Mouse (Mus musculus) hindbrain, embryonic 15.5 days (tissue): ENCODE measurements around the gene Glmn. TPM values are rescaled to one million over a fixed set of nuclear protein-coding genes. Genes with fewer than 3 reads are reported as not detected.

Source experiments
- ATAC-seq: fragments of 200-750 bp; cut with Nextera tagmentation; 2 replicates; pipeline ENCODE4 v1.8.0; 2017; ENCODE audit warnings: low read depth, moderate number of reproducible peaks, moderate TSS enrichment; ENCODE audit not compliant: low FRiP score
- H3K27ac ChIP-seq: fragments of 300-500 bp; sonication (generic); replicated peaks from 2 replicates; pipeline ENCODE4 v1.5.1; 2015; ENCODE audit warnings: mild to moderate bottlenecking, inconsistent platforms
- H3K27me3 ChIP-seq: fragments of 300-500 bp; sonication (generic); 2 replicates; pipeline ENCODE4 v1.6.1; 2015; ENCODE audit warnings: control low read depth, inconsistent platforms
- H3K36me3 ChIP-seq: fragments of 300-500 bp; sonication (generic); 2 replicates; pipeline ENCODE4 v1.6.1; 2015; ENCODE audit warnings: control low read depth, inconsistent platforms
- H3K4me1 ChIP-seq: fragments of 300-500 bp; sonication (generic); replicated peaks from 2 replicates; pipeline ENCODE4 v1.6.1; 2015; ENCODE audit warnings: control low read depth, inconsistent platforms
- H3K4me2 ChIP-seq: fragments of 300-500 bp; sonication (generic); 2 replicates; pipeline ENCODE4 v1.6.1; 2015; ENCODE audit warnings: moderate library complexity, mild to moderate bottlenecking, inconsistent platforms
- H3K4me3 ChIP-seq: fragments of 300-500 bp; sonication (generic); 2 replicates; pipeline ENCODE4 v1.5.1; 2015; ENCODE audit warnings: mild to moderate bottlenecking, inconsistent platforms
- H3K9ac ChIP-seq: fragments of 300-500 bp; sonication (generic); 2 replicates; pipeline ENCODE4 v1.6.1; 2015; ENCODE audit warnings: inconsistent platforms
- H3K9me3 ChIP-seq: fragments of 300-500 bp; sonication (generic); 2 replicates; pipeline ENCODE4 v1.6.1; 2016; ENCODE audit warnings: control low read depth, inconsistent platforms
- WGBS: fragments of 180-500 bp; shearing (Covaris S2); methylation state at CpG from one replicate; pipeline ENCODE4 v1.1.7; 2015; 5-methylcytosine and 5-hydroxymethylcytosine counted together
- polyA plus RNA-seq: library from polyadenylated mRNA; unstranded; fragments of >200 nt; fragmentation: Nextera tagmentation; extraction: Ambion mirVana; gene quantifications from 2 replicates; pipeline ENCODE4 v1.2.1, GENCODE M21; 2015

Glmn gene
- polyA plus RNA-seq, 1 experiment from 2014 or later: 30.2 TPM

- no peak overlapping the region for H3K4me2 ChIP-seq
- H3K27ac ChIP-seq: no peak overlapping the region
- peaks cover 31% of the 10 kb centered on the region for H3K36me3 ChIP-seq
- H3K27me3 ChIP-seq: no peaks in the 10 kb centered on the region
- H3K4me1 ChIP-seq: no peaks in the 10 kb centered on the region
- ATAC-seq: no peak
- no peaks in the 10 kb centered on the region for H3K9me3 ChIP-seq
- WGBS: 91% methylated on average over 5 of the region's 5 CpGs
- no peak overlapping the region for H3K4me3 ChIP-seq
- no peak overlapping the region for H3K9ac ChIP-seq
Measured at GRCm38 (mm10) chr5:107554336-107554735, 43.4 kb downstream of the Glmn start.

GRCm38 (mm10) chr5:107548444-107548843, 49.2 kb downstream of the Glmn start:
- WGBS: 95% methylated on average over 3 of the region's 3 CpGs
- Histone ChIP-seq H3K4me3 (no peak overlapping the region), H3K9ac (no peak overlapping the region), H3K9me3 (no peaks in the 10 kb centered on the region), H3K4me1 (no peaks in the 10 kb centered on the region), H3K27ac (no peak overlapping the region), H3K4me2 (no peak overlapping the region), H3K27me3 (no peaks in the 10 kb centered on the region), H3K36me3 (0 out of 2 replicates have a peak, but pooled peaks cover 19% of the 10 kb centered on the region)
- ATAC-seq: no peak

GRCm38 (mm10) chr5:107547955-107548354, 49.7 kb downstream of the Glmn start:
- no peak for ATAC-seq
- H3K9me3 ChIP-seq: no peaks in the 10 kb centered on the region

GRCm38 (mm10) chr5:107545927-107546326, 51.8 kb downstream of the Glmn start:
- Histone ChIP-seq H3K27ac (no peak overlapping the region), H3K27me3 (no peaks in the 10 kb centered on the region), H3K9ac (no peak overlapping the region), H3K4me2 (no peak overlapping the region), H3K9me3 (no peaks in the 10 kb centered on the region), H3K36me3 (0 out of 2 replicates have a peak, but pooled peaks cover 12% of the 10 kb centered on the region), H3K4me3 (no peak overlapping the region), H3K4me1 (no peaks in the 10 kb centered on the region)
- no peak for ATAC-seq
- WGBS: 89% methylated on average over 4 of the region's 4 CpGs

More at GRCm38 (mm10) chr5:107547955-107548354, 49.7 kb downstream of the Glmn start:
- Histone ChIP-seq H3K4me2 (no peak overlapping the region), H3K36me3 (0 out of 2 replicates have a peak, but pooled peaks cover 19% of the 10 kb centered on the region), H3K4me3 (no peak overlapping the region), H3K4me1 (no peaks in the 10 kb centered on the region), H3K9ac (no peak overlapping the region), H3K27me3 (no peaks in the 10 kb centered on the region), H3K27ac (no peak overlapping the region)
- WGBS: 93% methylated on average over 3 of the region's 3 CpGs

GRCm38 (mm10) chr5:107541696-107542095, 56.0 kb downstream of the Glmn start:
- H3K9ac ChIP-seq: no peak overlapping the region
- 21% methylated on average over 7 of the region's 7 CpGs for WGBS
- H3K4me2 ChIP-seq: no peak overlapping the region
- H3K36me3 ChIP-seq: no peaks in the 10 kb centered on the region
- H3K27me3 ChIP-seq: no peaks in the 10 kb centered on the region
- no peaks in the 10 kb centered on the region for H3K4me1 ChIP-seq
- H3K9me3 ChIP-seq: no peaks in the 10 kb centered on the region
- H3K4me3 ChIP-seq: no peak overlapping the region
- ATAC-seq: no peak
- H3K27ac ChIP-seq: peak overlapping the region; percentile 16; the same call in 1 of the 2 replicates

- no peaks in the 10 kb centered on the region for H3K27me3 ChIP-seq
- no peak within 1 kb of the TSS for H3K9ac ChIP-seq
- no peak for ATAC-seq
- WGBS: 77% methylated on average over 15 of the region's 15 CpGs
- no peaks in the 10 kb centered on the region for H3K4me1 ChIP-seq
- no peaks in the 10 kb centered on the region for H3K36me3 ChIP-seq
- no peak within 1 kb of the TSS for H3K27ac ChIP-seq
- no peaks in the 10 kb centered on the region for H3K9me3 ChIP-seq
- H3K4me3 ChIP-seq: no peak within 1 kb of the TSS
- no peak within 1 kb of the TSS for H3K4me2 ChIP-seq
Measured at GRCm38 (mm10) chr5:107534581-107534980, 63.1 kb downstream of the Glmn start, which contains the start of gene 1700028K03Rik. Gene 1700028K03Rik (plus strand): TSS chr5:107534709.

- Histone ChIP-seq H3K4me1 (no peaks in the 10 kb centered on the region), H3K4me2 (no peak overlapping the region), H3K27ac (no peak overlapping the region), H3K9ac (no peak overlapping the region), H3K36me3 (no peaks in the 10 kb centered on the region), H3K27me3 (no peaks in the 10 kb centered on the region), H3K4me3 (no peak overlapping the region), H3K9me3 (no peaks in the 10 kb centered on the region)
- WGBS: 68% methylated on average over 2 of the region's 2 CpGs
- ATAC-seq: no peak
Measured at GRCm38 (mm10) chr5:107533590-107533989, 64.1 kb downstream of the Glmn start.

- no peak for ATAC-seq
- H3K27ac ChIP-seq: no peak overlapping the region
- no peak overlapping the region for H3K9ac ChIP-seq
- H3K4me2 ChIP-seq: no peak overlapping the region
- 93% methylated on average over 3 of the region's 3 CpGs for WGBS
- no peaks in the 10 kb centered on the region for H3K27me3 ChIP-seq
- H3K4me1 ChIP-seq: no peaks in the 10 kb centered on the region
- H3K4me3 ChIP-seq: no peak overlapping the region
- H3K9me3 ChIP-seq: no peaks in the 10 kb centered on the region
- H3K36me3 ChIP-seq: no peaks in the 10 kb centered on the region
Measured at GRCm38 (mm10) chr5:107528856-107529255, 68.8 kb downstream of the Glmn start.

GRCm38 (mm10) chr5:107524281-107524680, 73.4 kb downstream of the Glmn start:
- Histone ChIP-seq H3K9me3 (no peaks in the 10 kb centered on the region), H3K4me2 (no peak overlapping the region), H3K27ac (no peak overlapping the region), H3K9ac (no peak overlapping the region), H3K27me3 (no peaks in the 10 kb centered on the region), H3K4me1 (no peaks in the 10 kb centered on the region), H3K4me3 (no peak overlapping the region), H3K36me3 (no peaks in the 10 kb centered on the region)
- no peak for ATAC-seq
- WGBS: 82% methylated on average over 10 of the region's 10 CpGs

GRCm38 (mm10) chr5:107521897-107522296, 75.8 kb downstream of the Glmn start:
- Histone ChIP-seq H3K36me3 (no peaks in the 10 kb centered on the region), H3K9me3 (no peaks in the 10 kb centered on the region), H3K9ac (no peak overlapping the region), H3K4me1 (no peaks in the 10 kb centered on the region), H3K27ac (no peak overlapping the region), H3K4me3 (no peak overlapping the region), H3K27me3 (no peaks in the 10 kb centered on the region), H3K4me2 (no peak overlapping the region)
- no peak for ATAC-seq
- WGBS: 85% methylated on average over 7 of the region's 7 CpGs

GRCm38 (mm10) chr5:107521386-107521785, 76.3 kb downstream of the Glmn start:
- ATAC-seq: no peak
- H3K36me3 ChIP-seq: no peaks in the 10 kb centered on the region
- H3K27ac ChIP-seq: no peak overlapping the region
- 93% methylated on average over 6 of the region's 6 CpGs for WGBS
- no peak overlapping the region for H3K9ac ChIP-seq
- H3K4me1 ChIP-seq: no peaks in the 10 kb centered on the region
- H3K4me3 ChIP-seq: no peak overlapping the region
- no peak overlapping the region for H3K4me2 ChIP-seq
- H3K27me3 ChIP-seq: no peaks in the 10 kb centered on the region
- H3K9me3 ChIP-seq: no peaks in the 10 kb centered on the region

GRCm38 (mm10) chr5:107518602-107519001, 79.1 kb downstream of the Glmn start:
- no peaks in the 10 kb centered on the region for H3K36me3 ChIP-seq
- H3K9ac ChIP-seq: no peak overlapping the region
- no peak for ATAC-seq
- H3K9me3 ChIP-seq: no peaks in the 10 kb centered on the region
- no peak overlapping the region for H3K4me2 ChIP-seq
- H3K4me3 ChIP-seq: no peak overlapping the region
- 80% methylated on average over 4 of the region's 4 CpGs for WGBS
- H3K4me1 ChIP-seq: no peaks in the 10 kb centered on the region
- no peak overlapping the region for H3K27ac ChIP-seq
- no peaks in the 10 kb centered on the region for H3K27me3 ChIP-seq

- Histone ChIP-seq H3K4me1 (no peaks in the 10 kb centered on the region), H3K9ac (no peak overlapping the region), H3K27me3 (no peaks in the 10 kb centered on the region), H3K4me3 (no peak overlapping the region), H3K9me3 (no peaks in the 10 kb centered on the region), H3K4me2 (no peak overlapping the region), H3K36me3 (peaks cover 9% of the 10 kb centered on the region), H3K27ac (no peak overlapping the region)
- no peak for ATAC-seq
- 95% methylated on average over 1 of the region's 1 CpGs for WGBS
Measured at GRCm38 (mm10) chr5:107516087-107516486, 81.6 kb downstream of the Glmn start.
